Mouse (Mus musculus): ENCODE measurements around the gene BC029722. TPM values are rescaled to one million over a fixed set of nuclear protein-coding genes. Genes with fewer than 3 reads are reported as not detected.

BC029722 gene
- polyA plus RNA-seq, 1 experiment: 81.5 TPM

DNA sequence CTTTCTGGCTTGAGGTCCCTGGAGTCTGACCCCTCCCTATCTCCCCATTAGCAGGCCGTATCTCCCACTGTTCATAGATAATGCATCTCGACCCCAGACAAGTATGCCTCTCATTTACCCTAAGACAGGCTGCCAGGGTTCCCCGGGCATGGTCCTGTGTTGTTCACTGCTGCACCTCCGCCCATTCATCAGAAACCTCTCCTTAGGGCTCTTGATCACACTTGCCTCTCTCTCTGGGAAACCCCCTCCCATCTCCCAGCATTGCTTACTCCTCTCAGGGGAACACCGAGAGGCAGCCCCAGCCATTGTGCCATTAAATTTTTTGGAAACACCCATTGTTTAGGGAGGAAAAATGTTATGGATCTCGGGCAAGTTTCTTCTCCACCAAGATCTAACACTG, 41.2 kb downstream of the BC029722 start:
- DNase-seq: peak; percentile 44 to 59
- Histone ChIP-seq H3K4me1 (ENCODE audit: control insufficient read depth, insufficient read depth, low read length) (peaks cover 37% of the 10 kb centered on the region), H3K27ac (ENCODE audit: insufficient read depth, low read length) (peak overlapping the region; percentile 86), H3K4me3 (replicated peaks; ENCODE audit: insufficient read depth, low read depth, low read length) (peak overlapping the region; percentile 58), H3K27me3 (ENCODE audit: control insufficient read depth, insufficient read depth, low read length) (no peaks in the 10 kb centered on the region)
- 10% methylated on average over 6 of the region's 6 CpGs for WGBS
- TF ChIP-seq POLR2A (IDR thresholded peaks at IDR 0.05; ENCODE audit: borderline replicate concordance, insufficient read depth, low read length): 0 out of 2 replicates have a peak, but pooled peaks have one; percentile 3
- TF ChIP-seq CTCF (IDR thresholded peaks at IDR 0.05; ENCODE audit: borderline replicate concordance, insufficient read depth, low read depth, low read length): no peak

DNA sequence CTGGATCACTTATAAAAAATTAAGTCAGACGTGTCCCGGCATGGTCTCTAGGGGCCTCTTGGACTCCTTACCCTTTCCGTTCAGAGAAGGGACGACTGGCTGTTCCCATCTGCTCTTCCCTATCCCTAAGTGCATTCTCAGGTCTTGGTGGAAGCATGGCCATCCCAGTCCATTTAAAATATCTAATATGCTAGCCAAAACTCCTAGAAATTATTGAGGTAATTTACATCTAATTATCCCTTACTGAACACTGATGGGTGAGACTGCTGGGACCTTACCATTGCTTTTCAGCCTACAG, 41.6 kb downstream of the BC029722 start:
- peaks cover 34% of the 10 kb centered on the region for H3K4me1 ChIP-seq (ENCODE audit: control insufficient read depth, insufficient read depth, low read length)
- H3K27ac ChIP-seq (ENCODE audit: insufficient read depth, low read length): peak overlapping the region; percentile 86
- H3K4me3 ChIP-seq (replicated peaks; ENCODE audit: insufficient read depth, low read depth, low read length): peak overlapping the region; percentile 58
- H3K27me3 ChIP-seq (ENCODE audit: control insufficient read depth, insufficient read depth, low read length): no peaks in the 10 kb centered on the region
- no peak for DNase-seq
- no peak for TF ChIP-seq CTCF (IDR thresholded peaks at IDR 0.05; ENCODE audit: borderline replicate concordance, insufficient read depth, low read depth, low read length)
- no peak for TF ChIP-seq POLR2A (IDR thresholded peaks at IDR 0.05; ENCODE audit: borderline replicate concordance, insufficient read depth, low read length)
- WGBS: 8% methylated on average over 4 of the region's 4 CpGs

DNA sequence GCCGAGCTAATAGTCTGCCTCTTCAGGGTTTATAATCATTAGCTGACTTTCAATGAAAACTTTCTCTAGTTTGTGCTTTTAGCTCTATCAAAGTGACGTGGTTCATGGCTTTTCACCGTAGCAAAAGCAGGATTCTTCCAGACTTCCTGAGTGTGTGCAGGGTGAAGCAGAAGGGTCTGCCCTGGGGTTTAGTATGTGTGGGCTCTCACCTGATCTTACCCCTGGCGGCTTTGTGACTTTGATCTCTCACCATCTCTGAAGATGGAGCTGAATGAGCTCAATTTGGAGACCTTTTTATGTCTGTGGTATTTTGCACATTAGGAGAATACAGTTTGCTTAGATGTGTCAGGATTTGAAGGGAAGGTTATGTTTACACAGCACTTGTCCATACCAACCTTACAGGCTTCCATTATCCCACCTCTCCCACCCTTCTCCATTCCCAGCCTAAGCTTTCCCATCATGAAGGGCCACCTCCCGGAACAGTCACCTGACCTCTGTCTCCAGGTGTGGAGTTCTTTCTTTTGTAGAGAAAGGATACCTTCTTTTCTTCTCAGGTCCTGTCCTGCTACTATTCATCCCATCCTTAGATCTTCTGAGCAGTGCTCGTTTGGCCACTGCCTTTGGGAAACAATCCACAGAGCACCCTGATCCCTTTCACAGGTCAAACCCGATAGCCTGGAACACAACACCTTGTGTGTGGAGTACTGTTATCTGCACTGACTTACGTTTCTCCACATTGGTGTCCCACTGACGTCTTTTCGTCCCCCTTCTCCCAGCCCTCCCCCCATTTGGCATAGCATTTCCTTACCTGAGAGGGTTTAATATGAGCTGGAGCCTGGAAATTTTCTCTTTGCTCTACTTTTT, 42.2 kb downstream of the BC029722 start:
- Histone ChIP-seq H3K4me3 (replicated peaks; ENCODE audit: insufficient read depth, low read depth, low read length) (peak overlapping the region; percentile 58), H3K4me1 (ENCODE audit: control insufficient read depth, insufficient read depth, low read length) (peaks cover 29% of the 10 kb centered on the region), H3K27me3 (ENCODE audit: control insufficient read depth, insufficient read depth, low read length) (no peaks in the 10 kb centered on the region), H3K27ac (ENCODE audit: insufficient read depth, low read length) (peak overlapping the region; percentile 86)
- WGBS: 9% methylated on average over 10 of the region's 10 CpGs
- DNase-seq: peak; percentile 61 to 62
- peak; percentile 48; the same call in 1 of the 2 replicates for TF ChIP-seq POLR2A (IDR thresholded peaks at IDR 0.05; ENCODE audit: borderline replicate concordance, insufficient read depth, low read length)
- no peak for TF ChIP-seq CTCF (IDR thresholded peaks at IDR 0.05; ENCODE audit: borderline replicate concordance, insufficient read depth, low read depth, low read length)

DNA sequence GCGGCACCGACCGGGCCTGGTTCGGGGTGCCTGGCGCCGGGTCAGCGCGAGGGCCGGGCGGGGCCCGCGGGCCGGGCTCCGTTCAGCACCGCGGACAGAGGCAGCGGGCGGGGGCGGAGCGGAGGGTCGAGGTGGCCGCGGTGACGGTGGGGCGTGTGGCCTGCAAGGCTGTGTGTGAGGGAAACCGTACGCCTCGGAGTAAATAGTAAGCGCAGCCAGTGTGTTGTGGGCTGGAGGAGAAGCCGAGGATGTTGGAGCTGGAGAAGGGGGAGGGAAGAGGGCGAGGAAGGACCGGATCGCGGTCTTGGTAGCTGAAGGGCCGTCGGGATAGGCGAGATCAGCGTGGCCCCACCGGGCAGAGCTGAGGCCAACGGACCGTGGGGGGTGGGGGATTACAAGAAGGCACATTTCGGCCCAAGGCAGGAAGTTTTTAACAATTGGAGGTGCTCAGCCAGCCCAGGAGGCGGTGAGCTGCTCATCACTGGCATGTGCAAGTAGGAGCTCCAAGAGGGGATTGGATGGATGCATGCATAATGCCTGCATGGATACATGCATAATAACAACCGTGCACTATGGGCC, 43.5 kb downstream of the BC029722 start:
- peak overlapping the region; percentile 70 for H3K4me3 ChIP-seq (replicated peaks; ENCODE audit: insufficient read depth, low read depth, low read length)
- peaks cover 17% of the 10 kb centered on the region for H3K4me1 ChIP-seq (ENCODE audit: control insufficient read depth, insufficient read depth, low read length)
- H3K27ac ChIP-seq (ENCODE audit: insufficient read depth, low read length): peak overlapping the region; percentile 86
- TF ChIP-seq CTCF (IDR thresholded peaks at IDR 0.05; ENCODE audit: borderline replicate concordance, insufficient read depth, low read depth, low read length) (no peak), POLR2A (IDR thresholded peaks at IDR 0.05; ENCODE audit: borderline replicate concordance, insufficient read depth, low read length) (peak; percentile 65; the same call in 1 of the 2 replicates)
- 1% methylated on average over 44 of the region's 44 CpGs for WGBS
- H3K27me3 ChIP-seq (ENCODE audit: control insufficient read depth, insufficient read depth, low read length): no peaks in the 10 kb centered on the region
- DNase-seq: peak; percentile 86 to 87

DNA sequence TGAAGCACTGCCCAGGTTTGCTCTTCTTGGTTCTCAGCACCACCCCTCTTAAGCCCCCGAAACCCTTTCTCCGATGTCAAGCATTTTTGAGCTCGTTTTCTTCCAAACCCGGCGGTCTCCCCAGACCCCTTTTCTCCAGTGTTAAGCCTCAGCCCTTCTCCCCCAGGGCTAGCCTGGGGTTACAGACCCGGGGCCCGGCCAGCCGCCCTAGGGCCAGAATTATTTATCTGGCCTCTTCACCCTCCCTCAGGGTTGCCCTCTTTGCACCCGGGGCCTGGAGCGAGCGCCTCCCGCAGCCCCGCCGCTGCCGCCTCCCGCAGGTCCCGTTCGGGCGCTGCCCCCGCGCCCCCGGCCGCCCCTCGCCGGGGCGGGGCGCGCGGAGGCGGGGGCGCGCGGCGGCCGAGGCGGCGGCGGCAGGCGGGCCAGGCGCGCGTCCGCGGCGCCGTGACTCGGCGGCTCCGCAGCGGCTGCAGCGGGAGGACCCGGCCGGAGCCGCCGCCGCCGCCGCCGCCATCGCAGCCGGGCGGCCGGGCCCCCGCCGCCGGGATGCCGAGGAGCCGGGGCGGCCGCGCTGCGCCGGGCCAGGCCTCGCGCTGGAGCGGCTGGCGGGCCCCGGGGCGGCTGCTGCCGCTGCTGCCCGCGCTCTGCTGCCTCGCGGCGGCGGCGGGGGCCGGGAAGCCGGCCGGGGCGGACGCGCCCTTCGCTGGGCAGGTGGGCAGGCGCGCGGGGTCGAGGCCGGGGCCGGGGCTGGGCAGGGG, 44.1 kb downstream of the BC029722 start, which contains the start of gene Mmp24:
Mmp24 (plus strand) TSS at position 416 of the 758 bp plus-strand sequence.
- Histone ChIP-seq H3K27ac (ENCODE audit: insufficient read depth, low read length) (peak within 1 kb of the TSS; percentile 98), H3K4me3 (replicated peaks; ENCODE audit: insufficient read depth, low read depth, low read length) (peak within 1 kb of the TSS; percentile 70), H3K4me1 (ENCODE audit: control insufficient read depth, insufficient read depth, low read length) (peaks cover 13% of the 10 kb centered on the region), H3K27me3 (ENCODE audit: control insufficient read depth, insufficient read depth, low read length) (no peaks in the 10 kb centered on the region)
- TF ChIP-seq POLR2A (IDR thresholded peaks at IDR 0.05; ENCODE audit: borderline replicate concordance, insufficient read depth, low read length) (peak; percentile 27; the same call in 1 of the 2 replicates), CTCF (IDR thresholded peaks at IDR 0.05; ENCODE audit: borderline replicate concordance, insufficient read depth, low read depth, low read length) (no peak)
- WGBS: 15% methylated on average over 100 of the region's 100 CpGs
- DNase-seq: no peak

DNA sequence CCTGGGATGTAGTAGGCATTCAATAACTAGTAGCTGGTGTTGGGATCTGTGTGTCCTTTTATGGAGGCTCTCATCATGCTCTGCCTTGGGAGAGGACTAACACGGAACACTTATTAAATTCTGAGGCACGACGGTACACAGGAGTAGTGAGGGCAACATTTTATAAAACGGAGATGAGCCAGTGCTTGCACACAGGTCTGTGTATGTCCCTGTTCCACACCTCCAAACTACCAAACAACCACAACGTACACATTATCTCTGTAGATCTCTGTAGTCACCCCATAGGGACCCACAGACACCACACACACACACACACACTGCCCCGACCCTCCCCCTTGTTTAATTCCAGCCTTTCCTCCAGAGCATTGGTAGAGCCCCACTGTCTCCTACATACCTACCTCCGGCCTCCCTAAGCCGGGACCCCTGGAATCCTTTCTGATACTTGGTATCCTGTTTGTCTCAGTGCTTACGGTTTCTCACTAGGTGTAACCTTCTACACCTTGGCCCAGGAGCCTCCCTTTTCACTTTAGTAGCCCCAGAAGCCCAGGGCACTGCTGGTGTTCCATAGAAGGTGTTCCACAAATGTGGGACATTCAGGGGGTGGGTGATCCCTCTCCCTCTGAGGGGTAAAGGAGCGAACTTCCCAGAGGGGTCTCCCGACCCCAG, 44.8 kb downstream of the BC029722 start:
- WGBS: 8% methylated on average over 11 of the region's 11 CpGs
- no peaks in the 10 kb centered on the region for H3K27me3 ChIP-seq (ENCODE audit: control insufficient read depth, insufficient read depth, low read length)
- peak overlapping the region; percentile 98 for H3K27ac ChIP-seq (ENCODE audit: insufficient read depth, low read length)
- peaks cover 7% of the 10 kb centered on the region; the same call in 1 of the 2 replicates for H3K4me1 ChIP-seq (ENCODE audit: control insufficient read depth, insufficient read depth, low read length)
- DNase-seq: peak; percentile 53 to 67
- peak overlapping the region; percentile 54 for H3K4me3 ChIP-seq (replicated peaks; ENCODE audit: insufficient read depth, low read depth, low read length)
- no peak for TF ChIP-seq CTCF (IDR thresholded peaks at IDR 0.05; ENCODE audit: borderline replicate concordance, insufficient read depth, low read depth, low read length)
- no peak for TF ChIP-seq POLR2A (IDR thresholded peaks at IDR 0.05; ENCODE audit: borderline replicate concordance, insufficient read depth, low read length)

DNA sequence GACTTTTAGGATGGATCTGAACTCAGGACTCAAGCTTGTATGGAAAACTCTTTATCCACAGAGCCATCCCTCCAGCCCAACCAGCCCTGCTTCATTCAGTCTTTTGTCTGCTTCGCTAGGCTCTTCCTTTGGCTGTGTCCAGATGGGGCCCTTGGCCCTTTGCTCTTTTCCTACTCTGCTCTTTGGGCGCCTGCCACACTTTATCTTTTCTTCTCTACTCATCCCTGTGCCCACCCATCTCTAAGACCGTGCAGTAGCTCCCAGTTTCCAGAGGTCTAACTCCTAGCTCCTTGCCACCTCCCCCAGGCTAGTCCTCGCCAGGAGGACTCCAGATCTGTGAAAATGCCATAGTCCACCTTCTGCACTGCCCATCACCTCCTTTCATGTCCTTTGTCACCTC, 45.6 kb downstream of the BC029722 start:
- WGBS: 54% methylated on average over 4 of the region's 4 CpGs

More for the DNA sequence above, 45.6 kb downstream of the BC029722 start:
- Histone ChIP-seq H3K4me1 (ENCODE audit: control insufficient read depth, insufficient read depth, low read length) (peaks cover 4% of the 10 kb centered on the region; the same call in 1 of the 2 replicates), H3K27ac (ENCODE audit: insufficient read depth, low read length) (peak overlapping the region; percentile 98), H3K4me3 (replicated peaks; ENCODE audit: insufficient read depth, low read depth, low read length) (no peak overlapping the region), H3K27me3 (ENCODE audit: control insufficient read depth, insufficient read depth, low read length) (no peaks in the 10 kb centered on the region)
- no peak for TF ChIP-seq CTCF (IDR thresholded peaks at IDR 0.05; ENCODE audit: borderline replicate concordance, insufficient read depth, low read depth, low read length)
- TF ChIP-seq POLR2A (IDR thresholded peaks at IDR 0.05; ENCODE audit: borderline replicate concordance, insufficient read depth, low read length): no peak
- DNase-seq: peak; percentile 38 to 49

Other genes with a start within 250 kb of the BC029722 start
- 25.7 and 26.5 TPM in 2 replicates for gene Gss, start 226.6 kb downstream of the BC029722 start, polyA plus RNA-seq (2012; rRNA removed)
- 17.6 and 20.8 TPM in 2 replicates for gene Myh7b, start 208.2 kb downstream of the BC029722 start, polyA plus RNA-seq (2012; rRNA removed)
- gene Trpc4ap, start 127.0 kb downstream of the BC029722 start, polyA plus RNA-seq (2012; rRNA removed): 223 and 236 TPM in 2 replicates
- gene Edem2, start 90.0 kb downstream of the BC029722 start, polyA plus RNA-seq (2012; rRNA removed): 52.9 and 53.4 TPM in 2 replicates
- not detected in 2 replicates for gene Gm17581, start 83.6 kb downstream of the BC029722 start, polyA plus RNA-seq (2012; rRNA removed)
- 1.9 TPM in 2 replicates for gene Procr, start 68.3 kb downstream of the BC029722 start, polyA plus RNA-seq (2012; rRNA removed)
- 153 and 190 TPM in 2 replicates for gene Mmp24, start 44.1 kb downstream of the BC029722 start, polyA plus RNA-seq (2012; rRNA removed)
- 84.9 and 86.4 TPM in 2 replicates for gene Eif6, start 7.5 kb upstream of the BC029722 start, polyA plus RNA-seq (2012; rRNA removed)
- not detected in 2 replicates for gene Fam83c, start 15.4 kb upstream of the BC029722 start, polyA plus RNA-seq (2012; rRNA removed)
- 95.8 and 102 TPM in 2 replicates for gene Uqcc1, start 110.9 kb upstream of the BC029722 start, polyA plus RNA-seq (2012; rRNA removed)
- gene Gm15557, start 121.3 kb upstream of the BC029722 start, polyA plus RNA-seq (2012; rRNA removed): not detected in 2 replicates
- gene Gdf5, start 125.9 kb upstream of the BC029722 start, polyA plus RNA-seq (2012; rRNA removed): 0.14 and 0.21 TPM in 2 replicates
- 20.7 and 21.2 TPM in 2 replicates for gene Cep250, start 137.0 kb upstream of the BC029722 start, polyA plus RNA-seq (2012; rRNA removed)
- gene 6430550D23Rik, start 188.6 kb upstream of the BC029722 start, polyA plus RNA-seq (2012; rRNA removed): 3.7 and 4.2 TPM in 2 replicates
- 316 and 328 TPM in 2 replicates for gene Ergic3, start 188.6 kb upstream of the BC029722 start, polyA plus RNA-seq (2012; rRNA removed)
- gene Fer1l4, start 233.5 kb upstream of the BC029722 start, polyA plus RNA-seq (2012; rRNA removed): 0.23 TPM in 1 of 2 replicates, not detected in the other
- gene Spag4, start 245.7 kb upstream of the BC029722 start, polyA plus RNA-seq (2012; rRNA removed): 5.4 and 6.1 TPM in 2 replicates

Data from cerebellum, adult 2 months (tissue).